Mouse (Mus musculus) c-Kit-positive CD71-negative TER-119-negative erythroid progenitor cells, embryonic 14.5 days (primary cell): ENCODE results near the gene Ppm1a.

Source experiments
- DNase-seq: peaks from one replicate; pipeline ENCODE4 v3.0.0-alpha.2; 2013; ENCODE audit warnings: low read depth

Gene Ppm1a

GRCm38 (mm10) chr12:72828846-72829556 is 71.7 kb downstream of the Ppm1a start:
- DNase-seq: no peak

DNA sequence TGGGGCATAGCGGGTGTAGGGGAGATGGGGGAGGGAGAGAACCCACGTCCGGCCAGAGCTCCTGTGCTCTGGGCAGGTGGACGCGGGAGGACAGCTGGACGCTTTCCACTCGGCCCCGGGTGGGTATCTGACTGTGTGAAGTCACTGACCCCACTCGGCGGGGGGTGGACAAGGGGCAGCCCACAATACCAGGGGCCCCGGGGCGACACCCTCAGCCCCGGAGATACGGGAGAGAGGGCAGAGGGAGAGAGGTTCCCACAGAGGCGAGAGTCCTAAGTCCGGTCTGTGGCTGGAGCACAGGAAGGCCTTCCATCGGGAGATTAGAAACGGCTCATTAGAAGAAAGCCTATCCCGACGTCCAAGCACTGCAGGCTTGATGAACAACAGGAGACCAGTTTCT is 72.5 kb downstream of the Ppm1a start:
- no peak for DNase-seq

GRCm38 (mm10) chr12:72830317-72830716 is 73.1 kb downstream of the Ppm1a start:
- DNase-seq: no peak

GRCm38 (mm10) chr12:72831711-72832432 is 74.6 kb downstream of the Ppm1a start:
- no peak for DNase-seq

DNA sequence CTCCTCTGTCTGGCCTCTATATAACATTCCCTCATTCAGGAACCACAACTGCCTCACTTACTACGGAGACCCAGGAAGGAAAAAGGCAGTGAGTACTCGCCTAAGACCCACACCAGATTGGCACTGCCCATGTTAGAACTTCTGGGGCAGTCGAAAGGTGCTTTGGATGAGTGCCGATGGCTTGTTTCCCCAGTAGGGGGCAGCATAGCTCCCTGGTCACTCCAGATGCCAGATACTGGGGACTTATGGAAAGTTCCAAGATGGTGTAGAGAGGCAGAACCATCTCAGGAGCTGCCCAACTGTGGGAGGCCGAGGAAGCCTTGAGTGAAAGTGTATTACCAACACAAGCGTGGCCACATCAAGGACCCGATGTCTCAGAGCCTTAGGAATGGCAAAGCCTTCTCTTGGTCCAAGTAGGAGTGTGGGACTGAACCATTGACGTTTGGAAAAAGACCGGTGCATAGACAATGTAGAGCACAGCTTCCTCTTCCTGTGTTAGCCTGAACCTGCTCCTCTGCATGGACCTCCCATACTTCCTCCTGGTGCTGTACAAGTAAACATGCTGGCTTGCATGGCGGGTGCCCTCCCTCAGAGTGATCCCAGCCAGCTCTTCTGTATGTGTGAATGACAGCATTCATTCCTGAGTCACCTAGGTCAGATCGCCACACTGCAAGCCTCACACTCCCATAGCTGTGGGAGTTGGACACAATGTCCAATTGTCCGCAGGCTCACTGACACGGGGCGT is 77.7 kb downstream of the Ppm1a start:
- no peak for DNase-seq

- DNase-seq: no peak
Observed at GRCm38 (mm10) chr12:72835518-72836015, 78.3 kb downstream of the Ppm1a start.

DNA sequence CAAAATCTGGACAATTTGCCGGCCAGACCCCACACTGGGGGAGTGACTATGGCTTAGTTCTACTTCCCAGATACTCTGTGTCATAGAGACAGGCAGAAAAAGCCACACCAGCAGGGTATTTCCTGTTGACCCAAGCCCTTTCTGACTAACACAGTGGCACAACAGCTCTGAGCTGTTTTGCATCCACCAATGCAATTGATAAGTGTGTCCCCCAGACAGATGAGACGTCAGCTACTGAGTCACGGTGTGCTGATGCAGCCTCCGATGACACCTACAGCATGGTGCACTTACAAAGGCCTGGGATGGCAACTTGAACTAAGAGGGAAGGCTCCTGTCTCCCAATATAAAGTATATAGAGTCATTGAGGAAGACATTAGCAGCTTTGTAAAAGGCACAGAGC is 80.0 kb downstream of the Ppm1a start:
- no peak for DNase-seq

DNA sequence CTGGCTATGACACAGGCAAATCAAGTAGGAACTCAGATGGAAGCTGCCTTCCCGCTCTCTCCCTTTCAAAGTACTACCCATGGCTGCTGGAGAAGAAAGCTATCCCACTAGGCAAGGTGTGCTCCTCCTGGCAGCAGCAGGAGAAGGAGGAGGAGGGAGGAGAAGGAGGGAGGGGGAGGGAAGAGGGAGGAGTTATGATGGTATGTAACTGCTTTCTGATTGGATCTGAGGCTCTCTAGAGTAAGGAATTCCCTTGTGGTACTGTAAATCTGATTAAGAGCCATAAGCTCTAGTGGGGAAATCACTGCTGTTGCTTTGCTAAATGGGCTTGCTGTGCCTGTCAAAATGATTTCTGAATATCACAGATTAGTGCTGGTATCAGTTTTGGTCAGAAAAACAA is 84.2 kb downstream of the Ppm1a start:
- DNase-seq: no peak

- no peak for DNase-seq
Observed at GRCm38 (mm10) chr12:72843135-72843534, 85.9 kb downstream of the Ppm1a start.

- DNase-seq: no peak
Observed at GRCm38 (mm10) chr12:72843555-72843954, 86.3 kb downstream of the Ppm1a start.

GRCm38 (mm10) chr12:72843973-72844620 is 86.8 kb downstream of the Ppm1a start:
- DNase-seq: peak; percentile 60

- DNase-seq: no peak
Observed at GRCm38 (mm10) chr12:72845946-72846345, 88.7 kb downstream of the Ppm1a start.

DNA sequence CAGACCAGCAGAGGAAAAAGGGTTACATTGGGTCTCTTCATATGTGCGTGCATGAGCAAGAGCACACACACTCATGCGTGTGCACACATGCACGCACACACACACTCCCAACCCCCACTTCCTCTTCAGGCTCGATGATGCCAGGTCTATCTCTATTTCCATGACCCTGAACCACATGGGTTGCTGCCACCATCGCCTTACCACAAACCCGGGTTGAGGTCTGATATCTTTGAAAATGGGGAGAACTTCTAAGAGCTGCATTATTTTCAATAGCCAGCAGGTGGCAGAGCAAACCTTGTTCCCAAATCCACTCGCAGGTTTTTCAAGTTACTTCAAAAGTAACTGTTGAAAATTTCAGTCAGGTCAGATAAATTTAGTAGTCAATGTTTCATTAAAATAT is 90.5 kb downstream of the Ppm1a start:
- DNase-seq: peak; percentile 62
